Mouse (Mus musculus) NIH3T3 (cell line): ENCODE measurements around the gene Smarcc2.
A peak's percentile ranks its signal among the peaks of the same experiment; 100 is the strongest.

ENCODE experiments used
- DNase-seq: peaks from one replicate; pipeline ENCODE4 v3.0.0-alpha.2; 2012; ENCODE audit warnings: low read depth

The Smarcc2 gene

GRCm38 (mm10) chr10:128516029-128516428, 57.0 kb downstream of the Smarcc2 start:
- DNase-seq = no peak

- no peak for DNase-seq
These were observed 57.6 kb downstream of the Smarcc2 start for GRCm38 (mm10) chr10:128516677-128517076.

- peak; percentile 74 for DNase-seq
These were observed 59.8 kb downstream of the Smarcc2 start for GRCm38 (mm10) chr10:128518833-128519232.

DNA sequence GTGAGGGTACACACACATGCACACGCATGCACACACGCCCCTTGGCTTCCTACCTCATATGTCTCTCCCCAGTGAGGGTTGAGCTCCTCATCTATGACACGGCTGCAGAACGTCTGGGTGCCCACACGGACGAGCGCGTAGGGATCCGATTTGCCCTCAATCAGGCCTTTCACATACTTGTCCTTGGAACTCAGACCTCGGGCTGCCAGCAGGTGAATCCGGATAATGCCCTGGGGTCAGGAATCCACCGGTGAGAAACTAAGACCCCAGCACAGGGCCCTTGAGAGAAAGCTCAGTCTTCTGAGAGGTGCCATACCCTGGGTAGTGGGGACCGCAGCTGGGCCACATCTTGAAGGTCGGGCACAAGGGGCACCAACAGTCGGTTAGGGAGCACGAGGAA, 61.5 kb downstream of the Smarcc2 start:
- no peak for DNase-seq

- no peak for DNase-seq
These were observed 63.3 kb downstream of the Smarcc2 start for GRCm38 (mm10) chr10:128522351-128522750.

DNA sequence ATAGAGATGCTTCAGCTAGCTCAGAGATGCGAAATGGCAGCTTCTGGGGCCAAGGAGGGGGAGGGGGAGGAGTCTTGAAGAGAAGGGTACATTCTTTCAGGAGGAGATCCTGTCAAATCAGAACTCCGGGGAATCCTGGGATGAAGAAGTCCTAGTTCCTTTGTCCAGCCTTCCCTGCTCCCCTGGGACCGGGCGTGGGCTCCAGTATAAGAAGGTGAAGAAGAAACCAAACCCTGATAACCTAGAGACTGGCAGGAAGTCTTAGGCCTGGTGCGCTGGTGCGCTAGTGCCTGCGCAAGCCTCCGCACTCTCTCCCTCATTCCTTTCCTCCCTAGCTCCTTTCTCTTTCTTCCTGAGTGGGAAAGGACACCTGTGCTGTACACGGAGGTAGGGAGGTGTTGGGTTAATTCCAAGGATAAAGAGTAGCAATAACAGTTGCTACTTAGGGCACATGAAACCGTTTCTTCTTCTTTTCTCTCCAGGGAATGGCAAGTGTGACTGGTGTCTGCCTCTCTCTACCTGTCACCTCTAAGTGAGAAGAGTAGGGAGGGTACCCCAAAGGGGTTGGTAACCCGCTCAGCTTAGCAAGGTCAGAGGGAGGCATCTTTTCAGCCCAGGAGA, 65.2 kb downstream of the Smarcc2 start:
- peak; percentile 24 for DNase-seq

DNA sequence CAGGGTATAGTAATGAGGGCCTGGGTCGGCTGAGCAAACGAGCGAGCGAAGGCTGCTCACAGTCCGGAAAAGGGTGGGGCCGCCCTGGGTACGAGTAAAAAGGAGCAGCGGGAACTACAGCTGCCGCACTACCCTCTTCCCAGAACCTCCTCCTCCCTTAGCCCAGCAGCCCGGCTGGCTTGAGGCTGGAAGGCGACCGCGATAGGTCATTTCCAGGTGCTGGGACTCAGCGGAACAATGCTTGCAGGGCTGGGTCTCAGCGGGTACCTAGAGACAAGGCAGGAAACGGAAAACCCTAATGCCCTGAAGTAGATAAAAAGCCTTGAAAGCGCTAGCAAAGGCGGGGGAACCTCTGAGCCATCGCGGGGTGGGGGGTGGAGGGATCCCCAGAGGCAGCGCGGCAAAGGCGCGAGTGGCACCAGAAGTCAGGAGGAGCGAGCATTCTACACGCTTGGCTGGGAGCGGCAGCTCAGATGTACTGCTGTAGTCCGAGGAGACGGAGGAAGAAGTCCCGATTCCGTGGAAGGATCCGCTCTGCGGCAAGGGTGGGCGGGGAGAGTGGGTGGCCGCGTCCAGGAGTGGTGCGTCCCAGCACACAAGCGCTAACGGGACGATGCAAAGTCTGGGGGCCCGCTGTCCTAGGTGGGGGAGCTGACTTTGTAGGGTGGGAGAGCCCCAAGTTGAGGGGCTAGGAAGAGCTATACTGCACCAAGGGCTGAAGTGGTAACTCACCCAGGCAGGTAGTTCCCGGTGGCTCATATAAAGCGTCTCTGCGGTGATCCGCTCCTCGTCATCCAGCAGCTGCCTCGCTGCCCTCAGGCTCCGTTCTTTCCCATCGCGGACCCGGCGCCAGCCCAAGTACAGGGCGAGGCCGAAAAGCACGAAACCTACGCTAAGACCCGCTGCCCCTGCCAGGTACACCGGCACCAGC, 65.9 kb downstream of the Smarcc2 start:
- peak; percentile 76 for DNase-seq

DNA sequence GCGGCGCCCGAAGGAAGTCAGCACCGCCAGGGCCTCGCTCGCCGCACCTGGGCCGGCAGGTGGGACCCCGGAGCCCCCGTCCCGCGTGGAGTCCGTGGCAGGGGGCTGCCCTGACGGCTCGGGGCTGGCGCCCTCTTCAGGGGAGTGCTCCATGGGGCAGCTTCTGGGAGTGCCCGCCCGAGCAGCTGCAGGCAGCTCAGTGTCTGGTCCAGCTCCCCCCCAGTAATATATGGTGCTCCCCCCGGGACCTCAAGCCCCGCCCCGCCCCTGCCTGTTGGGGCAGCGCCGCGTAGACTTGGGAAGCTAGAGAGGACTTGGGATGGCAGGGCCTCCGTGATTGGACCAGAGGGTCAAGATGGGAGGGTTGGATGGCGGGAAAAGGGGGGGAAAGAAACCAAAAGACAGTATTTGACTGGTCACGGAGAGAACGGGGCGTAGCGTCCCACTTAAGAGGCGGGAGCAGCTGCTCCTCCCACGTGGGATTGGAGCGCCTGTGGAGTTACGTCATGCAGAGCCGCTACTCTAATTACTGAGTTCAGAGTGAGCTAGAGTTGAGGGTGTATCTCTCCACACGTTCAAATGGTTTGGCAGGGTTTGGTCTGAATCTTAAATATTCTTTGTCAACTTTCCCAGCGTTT, 66.7 kb downstream of the Smarcc2 start, which contains the start of gene Esyt1:
Gene Esyt1, minus strand, starts transcription at position 201 of the 638 bp plus-strand sequence.
- peak; percentile 99 for DNase-seq

- peak; percentile 40 for DNase-seq
These were observed 67.6 kb downstream of the Smarcc2 start for GRCm38 (mm10) chr10:128526366-128527356.

DNA sequence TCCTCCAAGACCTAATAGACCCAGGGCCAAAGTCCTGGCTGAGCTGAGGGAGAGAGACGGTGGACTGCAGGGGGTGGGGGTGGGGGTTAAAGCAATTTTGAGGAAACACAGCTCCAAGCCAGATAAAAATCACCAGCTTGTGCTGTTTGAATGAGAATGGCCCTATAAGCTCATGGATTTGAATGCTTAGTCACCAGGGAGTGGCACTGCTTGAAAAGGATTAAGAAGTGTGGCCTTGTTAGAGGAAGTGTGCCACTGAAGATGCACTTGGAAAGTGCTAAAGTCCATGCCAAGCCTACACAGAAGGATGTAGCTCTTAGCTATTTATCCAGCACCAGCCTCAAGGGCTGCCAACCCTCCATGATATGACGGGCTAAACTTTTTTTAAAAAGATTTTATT, 76.2 kb downstream of the Smarcc2 start:
- DNase-seq = no peak

- DNase-seq = no peak
These were observed 76.7 kb downstream of the Smarcc2 start for GRCm38 (mm10) chr10:128535624-128536265.

DNA sequence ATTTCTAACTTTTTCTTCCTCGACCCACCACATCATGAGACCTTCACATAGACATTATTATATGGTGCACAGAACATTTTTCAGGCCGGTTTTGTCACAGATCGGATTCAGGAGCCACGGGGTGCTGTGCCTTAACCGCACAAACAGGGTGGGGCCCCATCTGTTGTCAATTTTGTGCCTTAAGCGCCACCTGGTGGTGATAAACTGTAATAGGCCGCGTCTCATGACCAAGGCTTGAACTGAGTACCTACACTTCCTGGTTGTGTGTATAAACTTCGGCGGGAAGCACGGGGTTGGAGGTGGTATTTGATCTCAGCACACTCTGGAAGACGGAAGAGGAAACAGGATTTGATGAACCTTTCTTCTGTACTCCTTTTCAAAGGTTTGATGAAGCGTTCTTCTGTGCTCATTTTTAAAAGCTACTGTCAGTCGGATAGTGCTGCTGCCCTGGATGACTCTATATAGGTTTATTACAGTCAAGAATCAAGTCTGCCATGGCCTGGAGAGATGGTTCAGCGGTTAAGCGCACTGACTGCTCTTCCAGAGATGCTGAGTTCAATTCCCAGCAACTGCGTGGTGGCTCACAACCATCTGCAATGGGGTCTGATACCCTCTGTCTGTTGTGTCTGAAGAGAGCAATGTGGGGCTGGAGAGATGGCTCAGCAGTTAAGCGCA, 77.4 kb downstream of the Smarcc2 start:
- peak; percentile 98 for DNase-seq

GRCm38 (mm10) chr10:128538340-128538870, 79.4 kb downstream of the Smarcc2 start:
- no peak for DNase-seq
